Mouse (Mus musculus) G1E (cell line): ENCODE data around the gene Sun1.

Source experiments
- CTCF ChIP-seq: IDR thresholded peaks from 2 replicates; pipeline ENCODE4 v1.5.1; 2012; ENCODE audit warnings: low read depth, low read length, inconsistent platforms, mixed read lengths
- GATA1 ChIP-seq: IDR thresholded peaks from 2 replicates; pipeline ENCODE4 v1.6.1; 2012; ENCODE audit warnings: borderline replicate concordance, low read length, inconsistent platforms, mixed read lengths

- TF ChIP-seq CTCF: no peak
- TF ChIP-seq GATA1: no peak
Measured at GRCm38 (mm10) chr5:139285383-139286067, 85.1 kb downstream of the Sun1 start.
